Mouse (Mus musculus) effector memory CD4-positive, alpha-beta T cell, adult 7 months (primary cell): ENCODE data around the gene Gm8871. TPM values are rescaled to one million over a fixed set of nuclear protein-coding genes. Genes with fewer than 3 reads are reported as not detected.

Source experiments
- polyA plus RNA-seq: library from polyadenylated mRNA; unstranded; fragments of 100-300 nt; shearing (Covaris generic); gene quantifications from one replicate; pipeline ENCODE4 v1.2.1, GENCODE M21; 2017

The Gm8871 gene
- 0.49 TPM for polyA plus RNA-seq

DNA sequence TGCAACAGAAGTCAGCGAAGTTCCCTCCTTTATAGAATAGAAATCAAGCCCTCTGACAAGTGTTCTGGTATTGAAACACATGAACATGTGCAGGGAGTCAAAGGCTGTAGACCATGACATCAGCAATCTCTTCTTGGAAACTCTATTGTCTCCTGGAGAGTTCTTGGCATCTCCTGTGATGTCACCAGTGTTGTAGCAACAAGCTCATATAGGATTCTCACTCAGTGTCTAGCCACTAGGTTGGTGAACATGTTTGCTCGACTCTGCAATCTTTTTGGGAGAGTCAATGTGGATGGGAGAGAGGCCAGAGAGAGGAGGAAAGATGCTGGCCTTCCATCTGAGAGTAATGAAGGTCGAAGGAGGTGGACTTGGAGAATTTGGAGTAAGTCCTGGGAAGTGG, at the start of gene Gm8871, which contains the start of gene Gm8857:
Gene Gm8871 (plus strand): TSS at position 301 of the 400 bp plus-strand sequence.
Gene Gm8857 (plus strand): TSS at position 303 of the 400 bp plus-strand sequence.

Other genes starting within 250 kb of the Gm8871 start
- 1.7 TPM for gene Gm8857, start within 50 bp of the Gm8871 start, polyA plus RNA-seq
- gene Gm8879, start 179.8 kb downstream of the Gm8871 start, polyA plus RNA-seq: not detected
- gene Gm5861, start 235.3 kb downstream of the Gm8871 start, polyA plus RNA-seq: not detected